Mouse (Mus musculus) large intestine, adult 2 months (tissue): ENCODE measurements around the gene Pip5kl1. TPM values are rescaled to one million over a fixed set of nuclear protein-coding genes. Genes with fewer than 3 reads are reported as not detected.

Source experiments
- DNase-seq: peaks from one replicate; pipeline ENCODE4 v3.0.0-alpha.2; 2012; ENCODE audit warnings: low read depth, low spot score
- WGBS: fragments of 180-500 bp; shearing (Covaris S2); methylation state at CpG from one replicate; pipeline ENCODE4 v1.1.7; 2018; 5-methylcytosine and 5-hydroxymethylcytosine counted together
- polyA plus RNA-seq: library from polyadenylated mRNA; depleted of rRNA; stranded (reverse); fragments of >200 nt; gene quantifications from 2 replicates; pipeline ENCODE4 v1.2.3, GENCODE M21; 2012; rRNA removed

Pip5kl1 gene
- polyA plus RNA-seq, result 0.11 and 0.48 TPM in 2 replicates

GRCm38 (mm10) chr2:32574497-32574896 is at the start of gene Pip5kl1:
Gene Pip5kl1, plus strand, starts transcription at chr2:32574797.
- WGBS, result 73% methylated on average over 6 of the region's 6 CpGs
- no peak for DNase-seq

GRCm38 (mm10) chr2:32525816-32526215 is 48.8 kb upstream of the Pip5kl1 start:
- no peak for DNase-seq
- WGBS, result 81% methylated on average over 12 of the region's 12 CpGs

- no peak for DNase-seq
- WGBS, result 83% methylated on average over 14 of the region's 14 CpGs
These were observed 47.1 kb upstream of the Pip5kl1 start for GRCm38 (mm10) chr2:32527468-32527966.

GRCm38 (mm10) chr2:32528326-32528725 is 46.3 kb upstream of the Pip5kl1 start:
- no peak for DNase-seq
- 72% methylated on average over 1 of the region's 1 CpGs for WGBS

- no peak for DNase-seq
- 61% methylated on average over 2 of the region's 2 CpGs for WGBS
These were observed 44.1 kb upstream of the Pip5kl1 start for GRCm38 (mm10) chr2:32530479-32530878.

- 90% methylated on average over 2 of the region's 2 CpGs for WGBS
- DNase-seq, result no peak
These were observed 41.4 kb upstream of the Pip5kl1 start for GRCm38 (mm10) chr2:32533163-32533562.

GRCm38 (mm10) chr2:32534061-32534732 is 40.4 kb upstream of the Pip5kl1 start:
- WGBS, result 9% methylated on average over 13 of the region's 13 CpGs
- DNase-seq, result no peak

- DNase-seq, result no peak
- WGBS, result 1% methylated on average over 67 of the region's 67 CpGs
These were observed 39.7 kb upstream of the Pip5kl1 start, which contains the start of gene Fam102a for GRCm38 (mm10) chr2:32534733-32535471. Gene Fam102a, plus strand, starts transcription at chr2:32535332.

GRCm38 (mm10) chr2:32535501-32535991 is 39.1 kb upstream of the Pip5kl1 start:
- no peak for DNase-seq

GRCm38 (mm10) chr2:32536086-32536633 is 38.4 kb upstream of the Pip5kl1 start:
- DNase-seq, result no peak
- WGBS, result 3% methylated on average over 14 of the region's 14 CpGs

More at GRCm38 (mm10) chr2:32535501-32535991, 39.1 kb upstream of the Pip5kl1 start:
- WGBS, result under 1% methylated on average over 56 of the region's 56 CpGs

- 10% methylated on average over 11 of the region's 11 CpGs for WGBS
- no peak for DNase-seq
These were observed 37.8 kb upstream of the Pip5kl1 start for GRCm38 (mm10) chr2:32536634-32537359.

- WGBS, result 21% methylated on average over 9 of the region's 9 CpGs
- DNase-seq, result no peak
These were observed 37.2 kb upstream of the Pip5kl1 start for GRCm38 (mm10) chr2:32537360-32537905.

- no peak for DNase-seq
- WGBS, result 27% methylated on average over 5 of the region's 5 CpGs
These were observed 36.7 kb upstream of the Pip5kl1 start for GRCm38 (mm10) chr2:32537941-32538340.

- no peak for DNase-seq
- WGBS, result 34% methylated on average over 4 of the region's 4 CpGs
These were observed 36.1 kb upstream of the Pip5kl1 start for GRCm38 (mm10) chr2:32538461-32538860.

- DNase-seq, result no peak
- 33% methylated on average over 14 of the region's 14 CpGs for WGBS
These were observed 35.1 kb upstream of the Pip5kl1 start for GRCm38 (mm10) chr2:32539452-32539981.

GRCm38 (mm10) chr2:32541333-32541908 is 33.2 kb upstream of the Pip5kl1 start:
- DNase-seq, result no peak
- WGBS, result 42% methylated on average over 2 of the region's 2 CpGs

- WGBS, result 40% methylated on average over 4 of the region's 4 CpGs
- no peak for DNase-seq
These were observed 32.5 kb upstream of the Pip5kl1 start for GRCm38 (mm10) chr2:32541986-32542573.

GRCm38 (mm10) chr2:32543031-32543449 is 31.6 kb upstream of the Pip5kl1 start:
- WGBS, result 23% methylated on average over 3 of the region's 3 CpGs
- no peak for DNase-seq
